Mouse (Mus musculus) left cerebral cortex, postnatal 10 days (tissue): Measurements from ENCODE around the gene Col24a1. TPM values are rescaled to one million over a fixed set of nuclear protein-coding genes. Genes with fewer than 3 reads are reported as not detected.
A peak's percentile ranks its signal among the peaks of the same experiment; 100 is the strongest.

Experiments used
- DNase-seq, 2 experiments: peaks; one replicate each; pipeline ENCODE4 v3.0.0; 2021 to 2022; ENCODE audit warnings: low spot score in 2 of 2, mixed read lengths in 1 of 2; ENCODE audit errors: extremely low spot score in 1 of 2
- intact Hi-C: fragments of 180-260 bp; cut with DNase I; formaldehyde crosslinking; loops from one replicate; pipeline ENCODE4 v1.15.1; 2025
- total RNA-seq, 2 experiments: library from RNA; stranded (reverse); gene quantifications; 2 replicates each; pipeline ENCODE4 v1.2.3; 2021

Gene Col24a1
- total RNA-seq, 2 experiments from 2014 or later, result 5.4 to 6.6 TPM

GRCm38 (mm10) chr3:145522311-145522710, 230.0 kb downstream of the Col24a1 start:
- intact Hi-C loops, result no loop called here
- no peak for DNase-seq

GRCm38 (mm10) chr3:145525266-145525665, 233.0 kb downstream of the Col24a1 start:
- no peak for DNase-seq
- intact Hi-C loops, result no loop called here

- DNase-seq, result no peak
- intact Hi-C loops, result no loop called here
Observed at GRCm38 (mm10) chr3:145537870-145538269, 245.6 kb downstream of the Col24a1 start.

GRCm38 (mm10) chr3:145548441-145549415, 256.5 kb downstream of the Col24a1 start:
- intact Hi-C loops, result no loop called here
- DNase-seq, result no peak

- intact Hi-C loops, result no loop called here
- peak in 1 of 2 experiments; percentile 3 for DNase-seq
Observed at GRCm38 (mm10) chr3:145550216-145550615, 257.9 kb downstream of the Col24a1 start.

GRCm38 (mm10) chr3:145554388-145554787, 262.1 kb downstream of the Col24a1 start:
- DNase-seq, result no peak
- intact Hi-C loops, result no loop called here

- no peak for DNase-seq
- intact Hi-C loops, result no loop called here
Observed at GRCm38 (mm10) chr3:145556206-145556605, 263.9 kb downstream of the Col24a1 start.

GRCm38 (mm10) chr3:145559675-145560074, 267.4 kb downstream of the Col24a1 start:
- DNase-seq, result no peak
- intact Hi-C loops, result no loop called here

GRCm38 (mm10) chr3:145560117-145560516, 267.8 kb downstream of the Col24a1 start:
- no peak for DNase-seq
- intact Hi-C loops, result no loop called here

- intact Hi-C loops, result no loop called here
- no peak for DNase-seq
Observed at GRCm38 (mm10) chr3:145574468-145574867, 282.2 kb downstream of the Col24a1 start.

GRCm38 (mm10) chr3:145575340-145575739, 283.1 kb downstream of the Col24a1 start:
- no peak for DNase-seq
- intact Hi-C loops, result no loop called here

- intact Hi-C loops, result no loop called here
- peak; percentile 94 to 96 for DNase-seq
Observed at GRCm38 (mm10) chr3:145575743-145576481, 283.6 kb downstream of the Col24a1 start, which contains the start of gene Znhit6. Gene Znhit6, plus strand, starts transcription at chr3:145576205.

GRCm38 (mm10) chr3:145576482-145576822, 284.2 kb downstream of the Col24a1 start:
- intact Hi-C loops, result no loop called here

GRCm38 (mm10) chr3:145576876-145577275, 284.6 kb downstream of the Col24a1 start:
- no peak for DNase-seq
- intact Hi-C loops, result no loop called here

More at GRCm38 (mm10) chr3:145576482-145576822, 284.2 kb downstream of the Col24a1 start:
- no peak for DNase-seq

- no peak for DNase-seq
- intact Hi-C loops, result loop anchor here (2.0 kb wide), 1 partner anchor 324 kb away; no protein-coding TSS in a partner anchor
Observed at GRCm38 (mm10) chr3:145583043-145583442, 290.8 kb downstream of the Col24a1 start.

GRCm38 (mm10) chr3:145583522-145584200, 291.4 kb downstream of the Col24a1 start:
- intact Hi-C loops, result loop anchor here (2.0 kb wide), 1 partner anchor 323 kb away; no protein-coding TSS in a partner anchor
- DNase-seq, result no peak

- intact Hi-C loops, result no loop called here
- DNase-seq, result no peak
Observed at GRCm38 (mm10) chr3:145590562-145590961, 298.3 kb downstream of the Col24a1 start.

- DNase-seq, result no peak
- intact Hi-C loops, result no loop called here
Observed at GRCm38 (mm10) chr3:145591841-145592542, 299.7 kb downstream of the Col24a1 start.
